Comparison of ENCODE assay signal across 11 mouse cellular contexts in the genomic region with DNA sequence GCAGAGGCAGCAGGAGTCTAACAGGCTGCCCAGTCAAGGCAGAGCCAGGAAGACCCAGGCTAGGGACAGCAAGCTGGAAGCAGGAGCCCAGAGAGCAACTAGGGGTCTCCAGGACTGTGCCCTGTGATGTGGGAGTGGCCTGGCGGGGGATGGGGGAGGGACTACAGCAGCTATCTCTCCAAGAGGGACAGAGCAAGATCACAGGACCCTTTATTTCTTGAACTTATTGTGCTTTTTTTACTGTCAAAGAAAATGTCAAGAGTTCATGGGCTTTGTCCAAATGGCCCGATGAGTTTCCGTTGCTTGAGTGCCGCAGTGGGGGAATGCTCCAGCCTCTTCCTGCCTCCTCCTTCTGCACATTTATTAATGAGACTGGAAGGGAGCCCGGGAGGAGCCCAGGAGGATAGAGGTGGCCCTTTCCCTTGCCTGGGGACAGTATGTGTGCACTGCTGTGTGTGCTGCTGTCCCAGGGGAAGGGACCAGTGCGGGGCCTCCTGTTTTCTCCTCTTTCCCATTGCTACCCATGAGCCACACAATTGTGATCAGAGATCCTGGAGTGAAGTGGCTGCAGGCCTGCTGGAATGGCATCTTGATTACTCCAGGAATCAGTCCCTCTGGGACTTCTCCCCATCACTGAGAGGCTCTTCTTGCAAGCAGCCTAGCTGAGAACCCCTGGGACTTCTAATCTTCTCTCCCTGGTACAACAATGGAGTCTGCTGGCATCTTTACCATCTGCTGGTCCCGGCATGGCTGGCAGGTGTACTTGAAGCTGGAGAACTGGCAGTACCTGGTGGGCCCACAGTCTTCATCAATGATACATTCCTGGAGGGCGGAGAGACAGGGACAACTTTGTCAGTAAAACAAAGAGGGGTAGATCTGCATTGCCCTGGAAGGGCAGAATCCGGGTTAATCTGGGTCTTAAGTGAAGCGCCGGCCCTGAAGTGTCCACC. TPM values are rescaled to one million over a fixed set of nuclear protein-coding genes. Genes with fewer than 3 reads are reported as not detected.
DNase-seq lines count a peak whose midpoint lies in the region; ATAC-seq lines count a peak whose summit lies in the region.
"Had no signal": no experiment of that assay in that cellular context is flagged by ENCODE, and none has a peak within 500 bp of the region (broad histone marks: within the 10 kb centered on the region; RNA-seq: fewer than 3 reads in every experiment).

No protein-coding gene starts in this region.

- H3K27ac ChIP-seq in forebrain, embryonic 10.5 days, result peak overlapping the region; percentile 62
- no peak overlapping the region for H3K27ac ChIP-seq in forebrain, embryonic 11.5 days (ENCODE audit: low read depth, low read length)
- no peak overlapping the region for H3K27ac ChIP-seq in liver, embryonic 16.5 days (ENCODE audit: low read length)
- no peak overlapping the region for H3K27ac ChIP-seq in liver, embryonic 11.5 days (ENCODE audit: low read depth, low read length)
- H3K27ac ChIP-seq: liver, embryonic 14.5 days had no signal

- no peaks in the 10 kb centered on the region for H3K27me3 ChIP-seq in forebrain, embryonic 10.5 days (ENCODE audit: poor library complexity, severe bottlenecking)
- H3K27me3 ChIP-seq in forebrain, embryonic 11.5 days (ENCODE audit: control insufficient read depth, insufficient read depth, low read length), result no peaks in the 10 kb centered on the region
- H3K27me3 ChIP-seq in liver, embryonic 16.5 days (ENCODE audit: control insufficient read depth, insufficient read depth, low read depth, low read length), result no peaks in the 10 kb centered on the region
- no peaks in the 10 kb centered on the region for H3K27me3 ChIP-seq in liver, embryonic 11.5 days (replicated peaks; ENCODE audit: control insufficient read depth, insufficient read depth, low read length)

- H3K9me3 ChIP-seq in forebrain, embryonic 10.5 days, result no peaks in the 10 kb centered on the region
- no peaks in the 10 kb centered on the region for H3K9me3 ChIP-seq in forebrain, embryonic 11.5 days (ENCODE audit: control insufficient read depth, low read length)
- H3K9me3 ChIP-seq in liver, embryonic 16.5 days (replicated peaks; ENCODE audit: control insufficient read depth, low read length), result no peaks in the 10 kb centered on the region
- H3K9me3 ChIP-seq in liver, embryonic 11.5 days (ENCODE audit: control insufficient read depth, low read length), result no peaks in the 10 kb centered on the region

- 76% methylated on average over 11 of the region's 11 CpGs for WGBS in forebrain, embryonic 10.5 days
- 70% methylated on average over 11 of the region's 11 CpGs for WGBS in forebrain, embryonic 11.5 days
- whole genome bisulfite sequencing in liver, embryonic 16.5 days (ENCODE audit: insufficient replicate concordance), result 67% methylated on average over 11 of the region's 11 CpGs
- 73% methylated on average over 11 of the region's 11 CpGs for WGBS in liver, embryonic 11.5 days

- peaks cover 11% of the 10 kb centered on the region; the same call in 1 of the 2 replicates for H3K36me3 ChIP-seq in forebrain, embryonic 10.5 days (replicated peaks)
- H3K36me3 ChIP-seq in forebrain, embryonic 11.5 days (ENCODE audit: control insufficient read depth, insufficient read depth, low read length), result no peaks in the 10 kb centered on the region
- no peaks in the 10 kb centered on the region for H3K36me3 ChIP-seq in liver, embryonic 16.5 days (ENCODE audit: control insufficient read depth, insufficient read depth)
- H3K36me3 ChIP-seq in liver, embryonic 11.5 days (ENCODE audit: control insufficient read depth, insufficient read depth, low read length), result peaks cover 2% of the 10 kb centered on the region; the same call in 1 of the 2 replicates

- H3K4me1 ChIP-seq in forebrain, embryonic 10.5 days, result peaks cover 36% of the 10 kb centered on the region
- H3K4me1 ChIP-seq in forebrain, embryonic 11.5 days (replicated peaks; ENCODE audit: control insufficient read depth, insufficient read depth, low read length), result no peaks in the 10 kb centered on the region
- H3K4me1 ChIP-seq in liver, embryonic 16.5 days (ENCODE audit: control insufficient read depth, low read depth, low read length), result no peaks in the 10 kb centered on the region
- H3K4me1 ChIP-seq in liver, embryonic 11.5 days (replicated peaks; ENCODE audit: control insufficient read depth, insufficient read depth, low read length), result no peaks in the 10 kb centered on the region

- no peak overlapping the region for H3K9ac ChIP-seq in forebrain, embryonic 11.5 days (ENCODE audit: low read length)
- H3K9ac ChIP-seq in liver, embryonic 16.5 days (ENCODE audit: low read depth, low read length), result no peak overlapping the region
- no peak overlapping the region for H3K9ac ChIP-seq in liver, embryonic 11.5 days (ENCODE audit: low read depth, low read length)
- H3K9ac ChIP-seq: liver, embryonic 14.5 days had no signal

- no peak for DNase-seq in forebrain, embryonic 10.5 days (ENCODE audit: extremely low spot score, low spot score)
- no peak for DNase-seq in forebrain, embryonic 11.5 days (ENCODE audit: low spot score)
- no peak for DNase-seq in liver, embryonic 11.5 days (ENCODE audit: low spot score)
- DNase-seq in cerebellum, postnatal 25 days, result peak; percentile 75 to 77
- DNase-seq in kidney, postnatal 36 days, result peak; percentile 58 to 75
- DNase-seq in thymus, postnatal 14 days, result no peak
- DNase-seq in layer of hippocampus, postnatal 14 days (ENCODE audit: low spot score in 2 of 2), result no peak
- DNase-seq: gastrocnemius, postnatal 14 days; right cerebral cortex, adult 18-20 months had no signal

- H3K4me3 ChIP-seq in forebrain, embryonic 10.5 days, result no peak overlapping the region
- no peak overlapping the region for H3K4me3 ChIP-seq in forebrain, embryonic 11.5 days (ENCODE audit: low read depth, low read length)
- no peak overlapping the region for H3K4me3 ChIP-seq in liver, embryonic 16.5 days (ENCODE audit: low read depth, low read length)
- H3K4me3 ChIP-seq in liver, embryonic 11.5 days (ENCODE audit: low read depth, low read length), result no peak overlapping the region

- no peak for ATAC-seq in forebrain, embryonic 11.5 days (replicated peaks; ENCODE audit: low FRiP score)
- 0 out of 2 replicates have a peak, but pooled peaks have one; percentile 27 for ATAC-seq in liver, embryonic 16.5 days (ENCODE audit: low read depth)
- no peak for ATAC-seq in liver, embryonic 11.5 days (replicated peaks; ENCODE audit: low FRiP score)

- H3K4me2 ChIP-seq in forebrain, embryonic 11.5 days (ENCODE audit: low read depth, low read length, severe bottlenecking), result no peak overlapping the region
- no peak overlapping the region for H3K4me2 ChIP-seq in liver, embryonic 16.5 days (ENCODE audit: low read depth, low read length)
- H3K4me2 ChIP-seq in liver, embryonic 11.5 days, result no peak overlapping the region

RNA-seq across cellular contexts. Expression of a gene that starts 37.7 kb away (rescaled TPM):
- polyA plus RNA-seq in forebrain, embryonic 10.5 days (2016; fragmentation: Nextera tagmentation; extraction: Ambion mirVana), result 14.3 and 15.0 TPM in 2 replicates
- 15.0 and 18.7 TPM in 2 replicates for polyA plus RNA-seq in forebrain, embryonic 11.5 days (2014; fragmentation: Nextera tagmentation; extraction: Ambion mirVana)
- 1.9 TPM in 2 replicates for polyA plus RNA-seq in liver, embryonic 16.5 days (2015; fragmentation: Nextera tagmentation; extraction: Ambion mirVana)
- polyA plus RNA-seq in liver, embryonic 11.5 days (2014; fragmentation: Nextera tagmentation; extraction: Ambion mirVana), result 11.0 and 12.0 TPM in 2 replicates
- total RNA-seq in layer of hippocampus, postnatal 14 days (2021), result 100 to 1,000 TPM; 162 to 171 TPM

Comparison
In these comparisons a context has a peak if more than half of its experiments do, and no peak if none do; other contexts are left out.
1. DNase-seq: peak in cerebellum, postnatal 25 days (2 of 2) and kidney, postnatal 36 days (2 of 2); none in forebrain, embryonic 10.5 days (single experiment), forebrain, embryonic 11.5 days (single experiment), liver, embryonic 11.5 days (single experiment), thymus, postnatal 14 days (single experiment) and layer of hippocampus, postnatal 14 days (0 of 2).